Mouse (Mus musculus) brain, embryonic 18.5 days (tissue): ENCODE data around the gene Ccdc7a.
"Not testable (repeated sequence)": the region's sequence is repeated elsewhere in the genome, so short reads cannot be mapped to it uniquely, and the experiment has no call there.

Experiments used
- DNase-seq: peaks from one replicate; pipeline ENCODE4 v3.0.0-alpha.2; 2012; ENCODE audit warnings: low read depth, low spot score

Ccdc7a gene

DNA sequence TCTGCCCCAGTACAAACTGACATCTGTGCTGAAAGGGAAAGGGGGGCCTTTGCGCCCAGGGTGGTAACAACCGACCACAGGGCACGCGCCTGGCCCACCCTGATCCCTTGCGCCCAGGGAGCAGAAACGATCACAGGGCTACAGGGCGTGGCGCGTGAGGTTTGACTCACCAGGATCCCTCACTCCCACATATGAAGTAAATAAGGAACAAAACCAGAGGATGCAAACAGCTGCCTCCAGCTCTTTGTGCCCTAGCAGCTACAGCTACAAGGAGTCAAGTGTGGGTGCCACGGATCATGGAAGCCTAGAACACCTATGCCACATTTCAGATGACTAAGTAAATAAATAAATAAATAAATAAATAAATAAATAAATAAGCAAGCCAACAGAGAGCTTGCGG lies at the start of gene Ccdc7a:
Gene Ccdc7a (minus strand): TSS at position 101 of the 400 bp plus-strand sequence.
- not testable (repeated sequence) for DNase-seq

- DNase-seq = not testable (repeated sequence)
Observed at GRCm38 (mm10) chr8:129066834-129067233, 1.5 kb upstream of the Ccdc7a start, which contains the start of gene Ccdc7b. Gene Ccdc7b (plus strand): TSS chr8:129067134.

DNA sequence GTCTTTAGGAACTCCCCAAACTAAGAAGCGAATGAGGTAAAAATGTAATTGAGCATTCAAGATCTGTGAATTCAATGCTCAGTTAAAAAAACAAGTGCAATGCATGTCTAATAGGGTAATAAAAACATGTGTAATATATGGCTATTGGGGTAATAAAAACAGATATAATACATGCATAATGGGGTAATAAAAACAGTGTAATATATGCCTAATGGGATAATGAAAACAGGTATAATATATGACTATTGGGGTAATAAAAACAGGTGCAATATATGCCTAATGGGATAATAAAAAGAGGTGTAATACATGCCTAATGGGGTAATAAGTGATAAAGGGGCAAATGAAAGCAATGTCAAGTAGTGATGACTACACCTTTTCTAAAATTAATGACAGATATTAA lies 73.9 kb downstream of the Ccdc7a start:
- DNase-seq = no peak

DNA sequence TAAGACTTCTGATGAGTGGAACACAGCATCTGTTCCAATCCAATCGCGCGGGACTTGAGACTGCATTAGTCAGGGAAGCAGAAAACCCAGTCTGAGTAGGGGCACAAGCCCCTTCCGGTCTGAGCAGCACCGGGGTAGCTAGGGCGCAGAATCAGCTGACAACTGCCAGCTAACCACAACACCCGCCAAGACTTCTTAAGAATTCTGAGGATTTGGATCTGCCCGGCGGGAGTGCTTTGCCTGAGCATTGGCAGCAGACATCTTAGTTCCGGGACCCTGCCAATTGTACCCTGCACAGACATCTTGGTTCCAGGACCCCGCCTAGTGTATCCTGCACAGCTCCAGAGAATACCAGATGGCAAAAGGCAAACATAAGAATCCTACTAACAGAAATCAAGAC lies 116.4 kb downstream of the Ccdc7a start:
- DNase-seq = not testable (repeated sequence)

DNA sequence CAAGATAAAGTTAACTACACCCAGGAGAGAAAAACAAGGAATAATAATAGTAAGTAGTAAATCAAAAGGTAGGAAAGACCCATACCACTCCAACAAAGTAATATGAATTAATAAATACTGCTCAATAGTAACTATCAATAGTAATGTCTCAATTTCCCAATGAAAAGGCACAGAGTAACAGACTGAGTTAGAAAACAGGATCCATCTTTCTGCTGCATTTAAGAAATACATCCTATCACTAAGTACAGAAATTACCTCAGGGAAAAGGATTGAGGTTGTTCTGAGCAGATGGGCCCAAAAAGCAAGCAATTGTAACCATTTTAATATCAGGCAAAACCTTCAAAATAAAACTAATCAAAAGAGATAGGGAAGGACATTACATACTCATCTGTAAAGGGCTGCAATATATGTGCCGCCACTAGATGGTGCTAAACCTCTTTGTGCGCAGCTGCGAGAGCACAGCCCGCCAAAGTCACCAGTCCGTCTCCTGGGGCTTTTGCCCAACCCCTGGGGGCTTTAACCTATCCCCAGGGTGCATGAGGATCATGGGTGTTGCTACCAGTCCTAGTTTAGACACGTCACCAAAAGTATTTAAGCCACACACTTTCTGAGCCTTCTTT lies 124.2 kb downstream of the Ccdc7a start:
- not testable (repeated sequence) for DNase-seq

DNA sequence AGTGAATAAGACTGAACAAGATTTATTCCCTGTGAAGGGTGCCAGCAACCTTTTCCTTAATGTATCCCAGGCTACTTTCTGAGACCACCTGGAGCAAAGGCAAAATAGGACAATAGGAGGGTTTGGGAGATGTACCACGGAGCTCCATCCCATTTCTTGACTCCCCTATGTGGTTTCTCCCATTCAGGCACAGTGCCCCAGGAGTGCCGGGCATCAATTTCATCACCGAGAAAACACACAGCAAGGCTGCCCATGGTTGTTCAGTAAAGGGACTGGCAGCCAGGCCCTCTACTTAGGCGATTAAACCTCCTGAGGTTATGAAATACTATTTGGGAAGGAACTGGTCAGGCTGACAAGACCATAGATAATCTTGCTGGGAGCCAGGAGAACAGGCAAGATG lies 131.9 kb downstream of the Ccdc7a start:
- DNase-seq = no peak

GRCm38 (mm10) chr8:128882719-128883118 lies 182.6 kb downstream of the Ccdc7a start:
- peak; percentile 28 for DNase-seq

- DNase-seq = no peak
Observed at GRCm38 (mm10) chr8:128843749-128844148, 221.6 kb downstream of the Ccdc7a start.

- no peak for DNase-seq
Observed at GRCm38 (mm10) chr8:128812521-128812920, 252.8 kb downstream of the Ccdc7a start.

GRCm38 (mm10) chr8:128798594-128798993 lies 266.7 kb downstream of the Ccdc7a start, which contains the start of gene Gm3952:
Gene Gm3952 (minus strand): TSS chr8:128798694.
- DNase-seq = no peak

GRCm38 (mm10) chr8:128735692-128736091 lies 329.6 kb downstream of the Ccdc7a start:
- DNase-seq = no peak

DNA sequence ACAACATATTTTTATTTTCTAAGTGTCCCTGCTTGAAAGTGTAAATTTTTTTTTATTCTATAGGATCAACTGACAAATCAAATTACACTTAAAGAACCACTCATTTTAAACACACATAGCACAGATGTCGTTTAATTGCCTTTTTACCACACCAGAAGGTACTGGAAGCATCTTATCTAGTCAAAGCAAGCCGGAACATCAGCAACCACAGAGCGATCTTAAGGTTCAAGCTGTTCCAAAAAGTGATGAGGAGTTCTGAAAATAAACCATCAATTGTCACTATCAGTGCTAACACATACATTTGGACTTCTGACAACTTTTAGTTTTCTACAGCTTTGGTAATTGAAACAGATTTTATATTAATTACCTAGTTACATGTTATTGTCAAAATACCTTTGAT lies 331.2 kb downstream of the Ccdc7a start:
- no peak for DNase-seq

DNA sequence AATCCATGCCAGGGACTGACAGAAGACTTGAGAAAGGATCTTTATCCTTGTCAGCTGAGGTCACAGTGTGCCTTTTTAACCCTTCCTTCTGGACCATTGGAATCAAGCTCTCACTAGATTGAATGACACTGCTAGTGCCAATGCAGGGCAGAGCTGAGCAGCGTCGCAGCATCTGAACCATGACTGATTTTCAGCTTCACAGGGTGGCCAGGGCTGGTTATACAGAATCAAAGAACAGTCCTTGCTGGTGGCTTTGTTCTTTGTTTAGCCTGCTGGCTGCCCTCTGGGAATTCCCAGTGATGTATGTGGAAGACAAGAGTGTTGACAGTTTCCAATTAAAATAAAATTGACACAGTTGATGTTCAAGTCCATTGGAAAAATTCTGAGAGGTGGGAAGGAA lies 333.1 kb downstream of the Ccdc7a start:
- DNase-seq = no peak

GRCm38 (mm10) chr8:128727213-128727612 lies 338.1 kb downstream of the Ccdc7a start:
- no peak for DNase-seq

DNA sequence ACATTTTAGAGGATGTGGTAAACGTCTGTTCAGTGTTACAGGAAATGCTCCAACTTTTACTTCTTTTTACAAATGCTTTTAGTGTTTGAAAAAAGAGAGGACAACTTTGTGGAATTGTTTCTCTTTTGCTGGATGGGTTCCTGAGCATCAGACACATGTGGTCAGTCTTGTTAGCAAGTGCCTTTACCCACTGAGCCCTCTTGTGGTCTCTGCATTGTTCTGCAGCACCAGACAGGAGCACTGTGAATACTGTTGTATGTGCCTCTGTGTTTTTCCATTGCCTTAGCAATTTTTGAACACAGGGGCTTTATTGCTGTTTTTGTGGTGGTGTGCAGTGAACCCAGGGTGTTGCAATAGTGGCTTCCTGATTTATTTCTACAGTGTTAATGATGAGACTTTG lies 340.5 kb downstream of the Ccdc7a start:
- peak; percentile 10 for DNase-seq

GRCm38 (mm10) chr8:128716184-128716583 lies 349.1 kb downstream of the Ccdc7a start:
- no peak for DNase-seq

GRCm38 (mm10) chr8:128709261-128709660 lies 356.1 kb downstream of the Ccdc7a start:
- DNase-seq = no peak

DNA sequence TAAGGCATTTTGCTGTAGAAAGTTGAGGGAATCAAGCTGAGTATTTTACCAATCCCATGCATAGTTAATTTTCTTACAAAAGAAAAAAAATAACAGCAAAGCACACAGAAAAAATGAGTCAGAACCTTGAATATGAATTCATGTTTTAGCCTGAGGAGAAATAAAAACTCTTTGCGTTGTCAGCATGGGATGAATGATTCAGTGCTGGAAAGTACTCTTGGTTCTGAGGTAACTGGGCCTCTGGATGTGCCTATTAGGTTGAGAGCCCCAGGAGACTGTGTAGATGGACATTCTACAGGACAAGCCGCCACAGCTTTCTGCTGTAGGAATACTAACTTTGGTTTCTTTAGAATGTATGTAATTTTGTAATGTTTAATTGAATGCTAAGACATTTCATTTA lies 360.5 kb downstream of the Ccdc7a start:
- DNase-seq = no peak

DNA sequence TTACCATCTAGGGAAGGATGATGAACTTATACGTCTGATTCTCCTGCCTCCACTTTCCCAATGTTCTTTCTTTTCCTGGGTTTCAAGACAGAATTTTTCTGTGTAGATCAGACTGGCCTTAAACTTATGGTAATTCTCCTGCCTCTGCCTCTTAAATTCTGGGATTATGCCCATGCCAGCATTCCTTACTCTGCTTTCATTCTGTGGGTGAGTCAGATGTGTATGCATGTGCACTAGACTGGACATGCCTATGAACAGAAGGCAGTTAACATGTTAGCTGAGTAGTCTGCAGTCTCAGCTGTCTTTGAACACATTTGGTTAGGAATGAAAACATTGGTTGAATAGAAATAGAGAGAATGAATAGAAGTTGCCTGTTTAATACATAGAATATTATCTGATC lies 360.9 kb downstream of the Ccdc7a start:
- no peak for DNase-seq

GRCm38 (mm10) chr8:128697945-128698344 lies 367.4 kb downstream of the Ccdc7a start:
- no peak for DNase-seq

DNA sequence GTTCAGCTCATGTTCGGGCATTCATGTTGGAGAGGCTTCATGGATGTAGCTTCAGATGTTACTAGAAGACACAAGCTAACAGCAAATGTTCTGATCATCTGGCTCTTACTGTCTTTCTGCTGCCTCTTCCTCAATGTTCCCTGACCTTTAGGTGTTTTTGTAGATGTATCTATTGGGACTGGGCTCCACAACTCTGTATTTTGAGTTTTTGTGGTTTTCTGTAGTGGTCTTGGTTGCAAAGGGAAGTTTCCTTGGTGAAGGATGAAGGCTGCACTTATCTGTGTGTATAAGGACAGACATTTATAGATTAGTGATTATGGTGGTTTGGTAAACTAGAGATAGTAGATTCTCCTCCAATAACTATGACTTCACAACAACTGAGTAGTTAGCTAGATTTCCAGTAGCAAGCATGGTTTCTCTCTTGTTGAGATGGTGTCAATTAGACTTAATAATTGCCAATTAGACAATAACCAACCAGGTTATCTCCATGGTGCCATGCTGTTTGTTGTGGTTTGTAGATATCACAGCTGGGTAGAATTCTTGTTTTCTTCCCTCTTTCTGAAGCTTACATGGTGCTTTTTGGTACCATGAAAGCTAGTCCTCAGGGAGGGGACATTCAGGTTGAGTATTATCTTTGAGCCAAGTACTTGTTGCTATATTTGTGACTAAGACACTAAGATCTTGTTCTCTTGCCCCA lies 368.5 kb downstream of the Ccdc7a start:
- no peak for DNase-seq

GRCm38 (mm10) chr8:128690056-128690455 lies 375.3 kb downstream of the Ccdc7a start:
- no peak for DNase-seq

DNA sequence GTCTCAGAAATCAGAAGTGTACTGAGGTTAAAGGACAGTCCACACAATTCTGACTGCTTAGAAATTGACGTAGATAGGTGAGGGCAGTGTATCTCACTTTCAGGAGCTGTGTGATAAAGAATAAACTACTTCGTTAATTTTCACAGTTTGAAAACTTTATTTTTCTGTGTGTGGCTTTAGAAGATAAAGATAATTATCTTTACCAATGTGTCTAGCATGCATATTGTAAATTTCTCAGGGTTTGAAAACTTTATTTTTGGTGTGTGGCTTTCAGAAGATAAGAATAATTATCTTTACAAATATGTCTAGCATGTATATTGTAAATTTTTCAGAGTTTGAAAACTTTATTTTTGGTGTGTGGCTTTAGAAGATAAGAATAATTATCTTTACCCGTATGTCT lies 376.6 kb downstream of the Ccdc7a start:
- no peak for DNase-seq
